Mouse (Mus musculus): ENCODE results near the gene Cryba4.

GRCm38 (mm10) chr5:112291866-112292265 is 39.5 kb upstream of the Cryba4 start:
- TF ChIP-seq EP300 (IDR thresholded peaks at IDR 0.05) (no peak), CTCF (IDR thresholded peaks at IDR 0.05) (no peak)

All from lung, postnatal 0 days (tissue).